Mouse (Mus musculus): Measurements from ENCODE around the gene St3gal4. TPM values are rescaled to one million over a fixed set of nuclear protein-coding genes. Genes with fewer than 3 reads are reported as not detected.

The St3gal4 gene
- polyA plus RNA-seq, 1 experiment from 2014 or later = 22.3 TPM

- Histone ChIP-seq H3K9me3 (replicated peaks; ENCODE audit: control insufficient read depth, low read length) (no peaks in the 10 kb centered on the region), H3K27me3 (ENCODE audit: control insufficient read depth, insufficient read depth, low read depth, low read length) (no peaks in the 10 kb centered on the region), H3K36me3 (ENCODE audit: control insufficient read depth, insufficient read depth) (no peaks in the 10 kb centered on the region), H3K27ac (ENCODE audit: low read length) (peak overlapping the region; percentile 93), H3K4me2 (ENCODE audit: low read depth, low read length) (peak overlapping the region; percentile 92), H3K4me1 (ENCODE audit: control insufficient read depth, low read depth, low read length) (peaks cover 67% of the 10 kb centered on the region), H3K9ac (ENCODE audit: low read depth, low read length) (peak overlapping the region; percentile 88), H3K4me3 (ENCODE audit: low read depth, low read length) (peak overlapping the region; percentile 86)
- ATAC-seq (ENCODE audit: low read depth) = no peak
- WGBS (ENCODE audit: insufficient replicate concordance) = 19% methylated on average over 4 of the region's 4 CpGs
These were observed 3.8 kb downstream of the St3gal4 start for GRCm38 (mm10) chr9:35115299-35115698.

GRCm38 (mm10) chr9:35114234-35114633 is 4.8 kb downstream of the St3gal4 start:
- WGBS (ENCODE audit: insufficient replicate concordance) = 71% methylated on average over 3 of the region's 3 CpGs
- peaks cover 74% of the 10 kb centered on the region for H3K4me1 ChIP-seq (ENCODE audit: control insufficient read depth, low read depth, low read length)
- no peak for ATAC-seq (ENCODE audit: low read depth)
- no peaks in the 10 kb centered on the region for H3K9me3 ChIP-seq (replicated peaks; ENCODE audit: control insufficient read depth, low read length)
- H3K27ac ChIP-seq (ENCODE audit: low read length) = peak overlapping the region; percentile 38
- H3K9ac ChIP-seq (ENCODE audit: low read depth, low read length) = peak overlapping the region; percentile 51
- H3K27me3 ChIP-seq (ENCODE audit: control insufficient read depth, insufficient read depth, low read depth, low read length) = no peaks in the 10 kb centered on the region
- H3K36me3 ChIP-seq (ENCODE audit: control insufficient read depth, insufficient read depth) = no peaks in the 10 kb centered on the region
- peak overlapping the region; percentile 92 for H3K4me2 ChIP-seq (ENCODE audit: low read depth, low read length)
- peak overlapping the region; percentile 28 for H3K4me3 ChIP-seq (ENCODE audit: low read depth, low read length)

GRCm38 (mm10) chr9:35111941-35112595 is 7.0 kb downstream of the St3gal4 start:
- Histone ChIP-seq H3K4me3 (ENCODE audit: low read depth, low read length) (no peak overlapping the region), H3K27me3 (ENCODE audit: control insufficient read depth, insufficient read depth, low read depth, low read length) (no peaks in the 10 kb centered on the region), H3K9ac (ENCODE audit: low read depth, low read length) (0 out of 2 replicates have a peak overlapping the region, but pooled peaks have one; percentile 0), H3K9me3 (replicated peaks; ENCODE audit: control insufficient read depth, low read length) (no peaks in the 10 kb centered on the region), H3K27ac (ENCODE audit: low read length) (no peak overlapping the region), H3K4me1 (ENCODE audit: control insufficient read depth, low read depth, low read length) (peaks cover 81% of the 10 kb centered on the region), H3K36me3 (ENCODE audit: control insufficient read depth, insufficient read depth) (no peaks in the 10 kb centered on the region), H3K4me2 (ENCODE audit: low read depth, low read length) (no peak overlapping the region)
- no peak for ATAC-seq (ENCODE audit: low read depth)
- 68% methylated on average over 19 of the region's 19 CpGs for WGBS (ENCODE audit: insufficient replicate concordance)

GRCm38 (mm10) chr9:35111446-35111845 is 7.6 kb downstream of the St3gal4 start:
- Histone ChIP-seq H3K27me3 (ENCODE audit: control insufficient read depth, insufficient read depth, low read depth, low read length) (no peaks in the 10 kb centered on the region), H3K4me3 (ENCODE audit: low read depth, low read length) (no peak overlapping the region), H3K9me3 (replicated peaks; ENCODE audit: control insufficient read depth, low read length) (no peaks in the 10 kb centered on the region), H3K36me3 (ENCODE audit: control insufficient read depth, insufficient read depth) (no peaks in the 10 kb centered on the region), H3K9ac (ENCODE audit: low read depth, low read length) (no peak overlapping the region), H3K4me2 (ENCODE audit: low read depth, low read length) (peak overlapping the region; percentile 5; the same call in 1 of the 2 replicates), H3K4me1 (ENCODE audit: control insufficient read depth, low read depth, low read length) (peaks cover 84% of the 10 kb centered on the region), H3K27ac (ENCODE audit: low read length) (peak overlapping the region; percentile 64)
- 86% methylated on average over 7 of the region's 7 CpGs for WGBS (ENCODE audit: insufficient replicate concordance)
- no peak for ATAC-seq (ENCODE audit: low read depth)

- Histone ChIP-seq H3K9me3 (replicated peaks; ENCODE audit: control insufficient read depth, low read length) (no peaks in the 10 kb centered on the region), H3K4me3 (ENCODE audit: low read depth, low read length) (no peak overlapping the region), H3K36me3 (ENCODE audit: control insufficient read depth, insufficient read depth) (no peaks in the 10 kb centered on the region), H3K27ac (ENCODE audit: low read length) (peak overlapping the region; percentile 64), H3K4me1 (ENCODE audit: control insufficient read depth, low read depth, low read length) (peaks cover 86% of the 10 kb centered on the region), H3K27me3 (ENCODE audit: control insufficient read depth, insufficient read depth, low read depth, low read length) (no peaks in the 10 kb centered on the region), H3K9ac (ENCODE audit: low read depth, low read length) (peak overlapping the region; percentile 20; the same call in 1 of the 2 replicates), H3K4me2 (ENCODE audit: low read depth, low read length) (peak overlapping the region; percentile 30)
- ATAC-seq (ENCODE audit: low read depth) = no peak
- WGBS (ENCODE audit: insufficient replicate concordance) = 76% methylated on average over 4 of the region's 4 CpGs
These were observed 8.5 kb downstream of the St3gal4 start for GRCm38 (mm10) chr9:35110567-35110966.

- H3K27me3 ChIP-seq (ENCODE audit: control insufficient read depth, insufficient read depth, low read depth, low read length) = no peaks in the 10 kb centered on the region
- peak overlapping the region; percentile 20; the same call in 1 of the 2 replicates for H3K9ac ChIP-seq (ENCODE audit: low read depth, low read length)
- no peaks in the 10 kb centered on the region for H3K36me3 ChIP-seq (ENCODE audit: control insufficient read depth, insufficient read depth)
- H3K27ac ChIP-seq (ENCODE audit: low read length) = peak overlapping the region; percentile 64
- H3K4me2 ChIP-seq (ENCODE audit: low read depth, low read length) = peak overlapping the region; percentile 30
- ATAC-seq (ENCODE audit: low read depth) = 0 out of 2 replicates have a peak, but pooled peaks have one; percentile 4
- no peak overlapping the region for H3K4me3 ChIP-seq (ENCODE audit: low read depth, low read length)
- peaks cover 91% of the 10 kb centered on the region for H3K4me1 ChIP-seq (ENCODE audit: control insufficient read depth, low read depth, low read length)
- 42% methylated on average over 5 of the region's 5 CpGs for WGBS (ENCODE audit: insufficient replicate concordance)
- H3K9me3 ChIP-seq (replicated peaks; ENCODE audit: control insufficient read depth, low read length) = no peaks in the 10 kb centered on the region
These were observed 9.0 kb downstream of the St3gal4 start for GRCm38 (mm10) chr9:35110051-35110450.

GRCm38 (mm10) chr9:35108916-35109315 is 10.2 kb downstream of the St3gal4 start:
- H3K36me3 ChIP-seq (ENCODE audit: control insufficient read depth, insufficient read depth) = no peaks in the 10 kb centered on the region
- H3K27ac ChIP-seq (ENCODE audit: low read length) = no peak overlapping the region
- H3K27me3 ChIP-seq (ENCODE audit: control insufficient read depth, insufficient read depth, low read depth, low read length) = no peaks in the 10 kb centered on the region
- no peak overlapping the region for H3K4me2 ChIP-seq (ENCODE audit: low read depth, low read length)
- H3K9ac ChIP-seq (ENCODE audit: low read depth, low read length) = peak overlapping the region; percentile 32
- peaks cover 89% of the 10 kb centered on the region for H3K4me1 ChIP-seq (ENCODE audit: control insufficient read depth, low read depth, low read length)
- 65% methylated on average over 5 of the region's 5 CpGs for WGBS (ENCODE audit: insufficient replicate concordance)
- H3K4me3 ChIP-seq (ENCODE audit: low read depth, low read length) = no peak overlapping the region
- no peak for ATAC-seq (ENCODE audit: low read depth)
- no peaks in the 10 kb centered on the region for H3K9me3 ChIP-seq (replicated peaks; ENCODE audit: control insufficient read depth, low read length)

- 77% methylated on average over 3 of the region's 3 CpGs for WGBS (ENCODE audit: insufficient replicate concordance)
- Histone ChIP-seq H3K9ac (ENCODE audit: low read depth, low read length) (no peak overlapping the region), H3K27me3 (ENCODE audit: control insufficient read depth, insufficient read depth, low read depth, low read length) (no peaks in the 10 kb centered on the region), H3K9me3 (replicated peaks; ENCODE audit: control insufficient read depth, low read length) (no peaks in the 10 kb centered on the region), H3K4me1 (ENCODE audit: control insufficient read depth, low read depth, low read length) (peaks cover 81% of the 10 kb centered on the region), H3K4me3 (ENCODE audit: low read depth, low read length) (no peak overlapping the region), H3K4me2 (ENCODE audit: low read depth, low read length) (no peak overlapping the region), H3K36me3 (ENCODE audit: control insufficient read depth, insufficient read depth) (peaks cover 1% of the 10 kb centered on the region), H3K27ac (ENCODE audit: low read length) (no peak overlapping the region)
- no peak for ATAC-seq (ENCODE audit: low read depth)
These were observed 11.0 kb downstream of the St3gal4 start for GRCm38 (mm10) chr9:35108066-35108465.

- H3K9ac ChIP-seq (ENCODE audit: low read depth, low read length) = peak overlapping the region; percentile 30; the same call in 1 of the 2 replicates
- no peaks in the 10 kb centered on the region for H3K9me3 ChIP-seq (replicated peaks; ENCODE audit: control insufficient read depth, low read length)
- ATAC-seq (ENCODE audit: low read depth) = no peak
- H3K4me3 ChIP-seq (ENCODE audit: low read depth, low read length) = no peak overlapping the region
- no peak overlapping the region for H3K4me2 ChIP-seq (ENCODE audit: low read depth, low read length)
- H3K36me3 ChIP-seq (ENCODE audit: control insufficient read depth, insufficient read depth) = peaks cover 6% of the 10 kb centered on the region
- no peaks in the 10 kb centered on the region for H3K27me3 ChIP-seq (ENCODE audit: control insufficient read depth, insufficient read depth, low read depth, low read length)
- 86% methylated on average over 5 of the region's 5 CpGs for WGBS (ENCODE audit: insufficient replicate concordance)
- peak overlapping the region; percentile 35; the same call in 1 of the 2 replicates for H3K27ac ChIP-seq (ENCODE audit: low read length)
- peaks cover 78% of the 10 kb centered on the region for H3K4me1 ChIP-seq (ENCODE audit: control insufficient read depth, low read depth, low read length)
These were observed 11.7 kb downstream of the St3gal4 start for GRCm38 (mm10) chr9:35107396-35107795.
